Mouse (Mus musculus) skeletal muscle tissue, postnatal 0 days (tissue): ENCODE measurements around the gene Six1. TPM values are rescaled to one million over a fixed set of nuclear protein-coding genes. Genes with fewer than 3 reads are reported as not detected.

Experiments used
- polyA plus RNA-seq: library from polyadenylated mRNA; unstranded; fragments of >200 nt; fragmentation: Nextera tagmentation; extraction: Ambion mirVana; gene quantifications from 2 replicates; pipeline ENCODE4 v1.2.1, GENCODE M21; 2015

The Six1 gene
- 50.2 and 52.4 TPM in 2 replicates for polyA plus RNA-seq

DNA sequence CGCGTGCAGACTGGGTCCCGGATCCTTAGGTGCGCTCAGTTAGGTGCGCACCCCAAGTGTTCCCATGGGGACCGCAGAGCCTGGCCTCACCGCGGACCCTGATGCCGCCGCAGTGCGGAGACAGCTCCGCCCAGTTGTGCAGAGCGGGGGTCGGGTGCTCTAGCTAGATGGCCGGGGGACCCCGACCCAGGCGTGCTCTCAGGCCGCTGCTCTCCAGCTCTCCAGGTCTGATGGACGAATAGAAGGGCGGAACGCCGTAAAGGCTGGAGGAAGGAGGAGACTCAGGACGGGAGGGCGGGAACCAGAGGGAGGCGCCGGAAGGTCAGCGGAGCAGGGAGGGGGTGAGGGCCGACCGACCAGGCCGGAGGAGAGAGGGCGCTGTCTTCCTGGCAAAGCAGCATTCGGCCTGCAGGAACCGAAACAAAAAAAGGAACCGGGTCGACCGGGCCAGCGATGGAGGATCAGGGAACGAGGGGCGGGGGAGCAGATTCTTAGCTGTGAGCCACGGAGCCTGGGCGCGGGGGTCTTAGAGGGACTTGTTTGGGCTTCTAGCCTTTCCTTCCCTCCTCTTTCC, at the start of gene Six1:
TSS of gene Six1 (minus strand) at position 220 of the 574 bp plus-strand sequence.

Other genes starting within 250 kb of the Six1 start
- gene Six6, start 114.0 kb downstream of the Six1 start, polyA plus RNA-seq = not detected in 2 replicates
- gene 4930447C04Rik, start 113.1 kb downstream of the Six1 start, polyA plus RNA-seq = 2.4 and 3.2 TPM in 2 replicates
- 3.3 and 4.1 TPM in 2 replicates for gene Six4, start 59.6 kb upstream of the Six1 start, polyA plus RNA-seq
- gene Mnat1, start 69.8 kb upstream of the Six1 start, polyA plus RNA-seq = 23.5 and 24.8 TPM in 2 replicates
- 8.7 and 11.8 TPM in 2 replicates for gene Trmt5, start 232.8 kb upstream of the Six1 start, polyA plus RNA-seq
- gene Slc38a6, start 232.9 kb upstream of the Six1 start, polyA plus RNA-seq = 7.4 and 7.6 TPM in 2 replicates